Mouse (Mus musculus): ENCODE measurements around the gene Gse1. TPM values are rescaled to one million over a fixed set of nuclear protein-coding genes. Genes with fewer than 3 reads are reported as not detected.
"Not testable (repeated sequence)": the region's sequence is repeated elsewhere in the genome, so short reads cannot be mapped to it uniquely, and the experiment has no call there.

The Gse1 gene
- polyA plus RNA-seq, 1 experiment, result 52.4 TPM

GRCm38 (mm10) chr8:120352096-120352495 is 123.8 kb downstream of the Gse1 start:
- Histone ChIP-seq H3K4me1 (ENCODE audit: control insufficient read depth, insufficient read depth, low read length) (peaks cover 4% of the 10 kb centered on the region; the same call in 1 of the 2 replicates), H3K4me3 (replicated peaks; ENCODE audit: insufficient read depth, low read depth, low read length) (no peak overlapping the region), H3K27ac (ENCODE audit: insufficient read depth, low read length) (no peak overlapping the region), H3K27me3 (ENCODE audit: control insufficient read depth, insufficient read depth, low read length) (no peaks in the 10 kb centered on the region)
- 89% methylated on average over 10 of the region's 10 CpGs for WGBS
- no peak for DNase-seq
- TF ChIP-seq CTCF (IDR thresholded peaks at IDR 0.05; ENCODE audit: borderline replicate concordance, insufficient read depth, low read depth, low read length), result no peak
- no peak for TF ChIP-seq POLR2A (IDR thresholded peaks at IDR 0.05; ENCODE audit: borderline replicate concordance, insufficient read depth, low read length)

DNA sequence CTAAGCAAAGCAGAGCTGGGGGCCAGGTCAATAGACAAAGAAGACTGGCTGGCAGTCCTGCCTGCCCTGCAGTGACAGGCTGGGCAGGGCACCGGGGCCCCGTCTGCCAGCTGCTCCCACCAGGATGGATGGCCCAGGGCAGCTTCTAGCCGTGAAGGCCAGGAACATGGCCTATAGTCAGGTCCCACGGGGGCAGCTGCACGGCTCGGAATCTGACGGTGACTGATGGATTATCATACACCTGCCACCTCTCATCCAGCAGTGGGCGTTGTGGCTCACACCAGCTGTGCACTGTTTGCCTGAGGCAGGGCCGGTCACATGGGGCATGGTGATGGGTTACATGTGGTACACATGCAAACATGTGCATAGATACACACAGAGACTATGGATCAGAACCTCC is 127.8 kb downstream of the Gse1 start:
- no peaks in the 10 kb centered on the region for H3K27me3 ChIP-seq (ENCODE audit: control insufficient read depth, insufficient read depth, low read length)
- no peak for DNase-seq
- H3K27ac ChIP-seq (ENCODE audit: insufficient read depth, low read length), result no peak overlapping the region
- no peak overlapping the region for H3K4me3 ChIP-seq (replicated peaks; ENCODE audit: insufficient read depth, low read depth, low read length)
- WGBS, result 67% methylated on average over 9 of the region's 9 CpGs
- peaks cover 1% of the 10 kb centered on the region for H3K4me1 ChIP-seq (ENCODE audit: control insufficient read depth, insufficient read depth, low read length)
- no peak for TF ChIP-seq CTCF (IDR thresholded peaks at IDR 0.05; ENCODE audit: borderline replicate concordance, insufficient read depth, low read depth, low read length)
- TF ChIP-seq POLR2A (IDR thresholded peaks at IDR 0.05; ENCODE audit: borderline replicate concordance, insufficient read depth, low read length), result no peak

DNA sequence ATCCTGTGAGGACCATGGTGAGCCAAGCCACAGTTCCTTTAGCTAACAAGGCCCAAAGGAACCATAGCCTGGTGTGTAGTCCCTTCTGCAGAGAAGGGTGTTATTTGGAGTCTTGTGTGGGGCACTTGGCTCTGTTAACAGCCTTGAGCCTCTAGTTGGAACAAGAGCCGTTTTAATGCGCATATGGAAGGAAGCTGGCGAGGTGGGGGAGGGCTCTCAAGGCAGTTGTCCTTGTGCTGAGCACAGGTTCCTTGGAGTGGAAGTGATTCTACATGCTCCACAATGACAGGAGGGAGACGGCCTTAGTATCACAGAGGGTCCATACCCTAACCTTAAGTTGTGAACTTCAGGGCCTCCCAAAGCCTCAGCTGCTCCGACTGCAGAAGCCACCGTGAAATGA is 129.2 kb downstream of the Gse1 start:
- no peak for TF ChIP-seq CTCF (IDR thresholded peaks at IDR 0.05; ENCODE audit: borderline replicate concordance, insufficient read depth, low read depth, low read length)
- no peak for TF ChIP-seq POLR2A (IDR thresholded peaks at IDR 0.05; ENCODE audit: borderline replicate concordance, insufficient read depth, low read length)
- no peak for DNase-seq
- Histone ChIP-seq H3K27ac (ENCODE audit: insufficient read depth, low read length) (no peak overlapping the region), H3K4me1 (ENCODE audit: control insufficient read depth, insufficient read depth, low read length) (peaks cover 16% of the 10 kb centered on the region; the same call in 1 of the 2 replicates), H3K4me3 (replicated peaks; ENCODE audit: insufficient read depth, low read depth, low read length) (no peak overlapping the region), H3K27me3 (ENCODE audit: control insufficient read depth, insufficient read depth, low read length) (no peaks in the 10 kb centered on the region)
- WGBS, result 83% methylated on average over 6 of the region's 6 CpGs

- H3K27ac ChIP-seq (ENCODE audit: insufficient read depth, low read length), result no peak overlapping the region
Observed at GRCm38 (mm10) chr8:120361301-120361700, 133.0 kb downstream of the Gse1 start.

GRCm38 (mm10) chr8:120363552-120364071 is 135.4 kb downstream of the Gse1 start:
- no peak overlapping the region for H3K27ac ChIP-seq (ENCODE audit: insufficient read depth, low read length)
- 88% methylated on average over 10 of the region's 10 CpGs for WGBS
- peaks cover 26% of the 10 kb centered on the region for H3K4me1 ChIP-seq (ENCODE audit: control insufficient read depth, insufficient read depth, low read length)
- TF ChIP-seq CTCF (IDR thresholded peaks at IDR 0.05; ENCODE audit: borderline replicate concordance, insufficient read depth, low read depth, low read length) (peak; percentile 55; the same call in 1 of the 2 replicates), POLR2A (IDR thresholded peaks at IDR 0.05; ENCODE audit: borderline replicate concordance, insufficient read depth, low read length) (no peak)
- no peak for DNase-seq
- H3K4me3 ChIP-seq (replicated peaks; ENCODE audit: insufficient read depth, low read depth, low read length), result no peak overlapping the region
- H3K27me3 ChIP-seq (ENCODE audit: control insufficient read depth, insufficient read depth, low read length), result no peaks in the 10 kb centered on the region

More at GRCm38 (mm10) chr8:120361301-120361700, 133.0 kb downstream of the Gse1 start:
- H3K4me1 ChIP-seq (ENCODE audit: control insufficient read depth, insufficient read depth, low read length), result peaks cover 17% of the 10 kb centered on the region; the same call in 1 of the 2 replicates
- DNase-seq, result peak; percentile 81 to 84
- no peak for TF ChIP-seq CTCF (IDR thresholded peaks at IDR 0.05; ENCODE audit: borderline replicate concordance, insufficient read depth, low read depth, low read length)
- TF ChIP-seq POLR2A (IDR thresholded peaks at IDR 0.05; ENCODE audit: borderline replicate concordance, insufficient read depth, low read length), result no peak
- H3K4me3 ChIP-seq (replicated peaks; ENCODE audit: insufficient read depth, low read depth, low read length), result no peak overlapping the region
- 27% methylated on average over 8 of the region's 8 CpGs for WGBS
- no peaks in the 10 kb centered on the region for H3K27me3 ChIP-seq (ENCODE audit: control insufficient read depth, insufficient read depth, low read length)

DNA sequence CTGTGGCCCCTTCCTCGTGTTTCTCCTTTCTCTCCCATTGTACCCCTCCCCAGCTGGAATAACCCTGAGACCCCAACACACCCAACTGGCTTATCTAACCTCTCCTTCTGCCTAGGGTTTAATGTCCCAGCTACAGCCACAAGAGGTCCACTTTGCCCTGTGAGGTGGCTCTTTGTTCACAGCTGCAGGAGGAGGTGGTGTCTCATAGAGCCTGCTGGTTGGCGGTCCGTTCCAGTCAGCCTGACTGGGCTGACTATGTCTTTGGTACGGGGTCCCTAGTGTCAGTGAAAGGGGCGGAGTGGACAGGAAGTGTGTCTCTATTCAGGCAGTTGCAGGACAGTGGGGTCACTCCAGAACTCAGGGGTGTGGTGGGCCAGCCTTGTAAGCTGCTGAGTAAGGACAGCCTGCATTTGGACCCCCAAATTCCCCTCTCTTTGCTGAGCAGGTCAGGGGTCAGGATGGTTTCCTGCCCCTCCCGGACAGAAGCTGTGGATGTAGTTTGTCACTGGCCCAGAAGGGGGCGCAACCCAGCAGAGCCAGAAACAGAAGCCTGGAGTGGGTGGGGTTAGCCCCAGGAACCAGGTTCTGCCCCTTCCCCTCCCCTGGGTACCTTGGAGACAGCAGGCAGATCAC is 136.0 kb downstream of the Gse1 start:
- Histone ChIP-seq H3K27ac (ENCODE audit: insufficient read depth, low read length) (peak overlapping the region; percentile 15; the same call in 1 of the 2 replicates), H3K4me3 (replicated peaks; ENCODE audit: insufficient read depth, low read depth, low read length) (no peak overlapping the region), H3K4me1 (ENCODE audit: control insufficient read depth, insufficient read depth, low read length) (peaks cover 31% of the 10 kb centered on the region), H3K27me3 (ENCODE audit: control insufficient read depth, insufficient read depth, low read length) (no peaks in the 10 kb centered on the region)
- no peak for TF ChIP-seq POLR2A (IDR thresholded peaks at IDR 0.05; ENCODE audit: borderline replicate concordance, insufficient read depth, low read length)
- TF ChIP-seq CTCF (IDR thresholded peaks at IDR 0.05; ENCODE audit: borderline replicate concordance, insufficient read depth, low read depth, low read length), result peak; percentile 59
- WGBS, result 74% methylated on average over 7 of the region's 7 CpGs
- DNase-seq, result peak in 1 of 2 experiments; percentile 54

DNA sequence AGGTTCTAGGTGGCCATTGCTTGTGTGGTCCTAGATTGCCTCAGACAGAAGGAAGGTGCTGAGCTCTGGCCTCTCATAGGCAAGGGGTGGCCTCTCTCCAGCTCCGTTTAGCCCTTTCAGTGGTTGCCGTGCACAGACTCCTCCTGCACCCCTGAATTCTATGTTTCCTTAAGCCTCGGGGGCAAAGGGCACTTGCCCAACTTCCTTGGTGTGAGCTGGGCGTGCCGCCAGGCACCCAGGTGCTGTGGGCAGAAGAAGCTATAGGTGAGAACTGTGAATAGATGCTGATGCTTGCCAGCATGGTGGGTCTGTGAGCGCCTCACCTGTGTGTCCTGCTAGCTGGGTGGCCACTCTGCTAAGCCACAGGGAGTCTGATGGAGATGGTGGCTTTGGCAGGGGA is 138.6 kb downstream of the Gse1 start:
- WGBS, result 78% methylated on average over 6 of the region's 6 CpGs
- no peak for DNase-seq
- H3K27ac ChIP-seq (ENCODE audit: insufficient read depth, low read length), result no peak overlapping the region
- TF ChIP-seq POLR2A (IDR thresholded peaks at IDR 0.05; ENCODE audit: borderline replicate concordance, insufficient read depth, low read length) (no peak), CTCF (IDR thresholded peaks at IDR 0.05; ENCODE audit: borderline replicate concordance, insufficient read depth, low read depth, low read length) (no peak)
- no peak overlapping the region for H3K4me3 ChIP-seq (replicated peaks; ENCODE audit: insufficient read depth, low read depth, low read length)
- no peaks in the 10 kb centered on the region for H3K27me3 ChIP-seq (ENCODE audit: control insufficient read depth, insufficient read depth, low read length)
- peaks cover 28% of the 10 kb centered on the region for H3K4me1 ChIP-seq (ENCODE audit: control insufficient read depth, insufficient read depth, low read length)

DNA sequence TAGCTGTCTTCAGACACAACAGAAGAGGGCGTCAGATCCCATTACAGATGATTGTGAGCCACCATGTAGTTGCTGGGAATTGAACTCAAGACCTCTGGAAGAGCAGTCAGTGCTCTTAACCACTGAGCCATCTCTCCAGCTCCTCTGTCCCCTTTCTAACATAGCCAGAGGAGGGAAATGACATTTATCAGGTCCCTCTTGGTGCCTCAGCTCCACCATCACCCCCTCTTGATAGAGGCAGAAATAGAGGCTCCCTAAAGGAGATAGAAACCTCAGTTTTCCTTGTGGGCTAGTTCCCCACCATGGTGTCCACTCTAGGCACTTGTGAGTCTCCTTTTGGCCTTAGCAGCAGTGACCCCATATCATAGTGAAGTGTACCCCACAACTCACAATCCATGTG is 139.9 kb downstream of the Gse1 start:
- 92% methylated on average over 1 of the region's 1 CpGs for WGBS

More for the DNA sequence above, 139.9 kb downstream of the Gse1 start:
- not testable (repeated sequence) for H3K27me3 ChIP-seq (ENCODE audit: control insufficient read depth, insufficient read depth, low read length); H3K27ac ChIP-seq (ENCODE audit: insufficient read depth, low read length); DNase-seq; H3K4me3 ChIP-seq (replicated peaks; ENCODE audit: insufficient read depth, low read depth, low read length)
- peaks cover 20% of the 10 kb centered on the region for H3K4me1 ChIP-seq (ENCODE audit: control insufficient read depth, insufficient read depth, low read length)

Data from cerebellum, adult 2 months (tissue).